Mouse (Mus musculus): ENCODE measurements around the gene Zscan22.
"Not testable (repeated sequence)": the region's sequence is repeated elsewhere in the genome, so short reads cannot be mapped to it uniquely, and the experiment has no call there.

The Zscan22 gene

GRCm38 (mm10) chr7:12897655-12898410, at the start of gene Zscan22:
TSS of gene Zscan22 (plus strand) at chr7:12897815.
- DNase-seq (ENCODE audit: low read depth in 1 of 2, low spot score in 2 of 2), result peak; percentile 69 to 76

- no peak for DNase-seq (ENCODE audit: low read depth in 1 of 2, low spot score in 2 of 2)
Observed at GRCm38 (mm10) chr7:12874301-12874700, 23.3 kb upstream of the Zscan22 start.

- DNase-seq (ENCODE audit: low read depth in 1 of 2, low spot score in 2 of 2), result no peak
Observed at GRCm38 (mm10) chr7:12880036-12880435, 17.6 kb upstream of the Zscan22 start.

- not testable (repeated sequence) for DNase-seq (ENCODE audit: low read depth in 1 of 2, low spot score in 2 of 2)
Observed at GRCm38 (mm10) chr7:12880497-12880896, 17.1 kb upstream of the Zscan22 start.

- DNase-seq (ENCODE audit: low read depth in 1 of 2, low spot score in 2 of 2), result peak; percentile 72 to 78
Observed at GRCm38 (mm10) chr7:12880911-12881660, 16.5 kb upstream of the Zscan22 start, which contains the start of gene Zfp128. TSS of gene Zfp128 (plus strand) at chr7:12881177.

GRCm38 (mm10) chr7:12886563-12887266, 10.9 kb upstream of the Zscan22 start:
- no peak for DNase-seq (ENCODE audit: low read depth in 1 of 2, low spot score in 2 of 2)

- no peak for DNase-seq (ENCODE audit: low read depth in 1 of 2, low spot score in 2 of 2)
Observed at GRCm38 (mm10) chr7:12887585-12887984, 10.0 kb upstream of the Zscan22 start.

- DNase-seq (ENCODE audit: low read depth in 1 of 2, low spot score in 2 of 2), result no peak
Observed at GRCm38 (mm10) chr7:12890928-12891327, 6.7 kb upstream of the Zscan22 start.

- DNase-seq (ENCODE audit: low read depth in 1 of 2, low spot score in 2 of 2), result no peak
Observed at GRCm38 (mm10) chr7:12891334-12891733, 6.3 kb upstream of the Zscan22 start.

- no peak for DNase-seq (ENCODE audit: low read depth in 1 of 2, low spot score in 2 of 2)
Observed at GRCm38 (mm10) chr7:12901517-12901916, 3.9 kb downstream of the Zscan22 start.

GRCm38 (mm10) chr7:12903623-12904022, 6.0 kb downstream of the Zscan22 start:
- no peak for DNase-seq (ENCODE audit: low read depth in 1 of 2, low spot score in 2 of 2)

GRCm38 (mm10) chr7:12905146-12905545, 7.5 kb downstream of the Zscan22 start:
- no peak for DNase-seq (ENCODE audit: low read depth in 1 of 2, low spot score in 2 of 2)

- DNase-seq (ENCODE audit: low read depth in 1 of 2, low spot score in 2 of 2), result peak; percentile 42 to 65
Observed at GRCm38 (mm10) chr7:12909498-12909962, 11.9 kb downstream of the Zscan22 start.

- DNase-seq (ENCODE audit: low read depth in 1 of 2, low spot score in 2 of 2), result no peak
Observed at GRCm38 (mm10) chr7:12910181-12910668, 12.6 kb downstream of the Zscan22 start.

- no peak for DNase-seq (ENCODE audit: low read depth in 1 of 2, low spot score in 2 of 2)
Observed at GRCm38 (mm10) chr7:12913556-12913955, 15.9 kb downstream of the Zscan22 start.

GRCm38 (mm10) chr7:12920495-12920894, 22.9 kb downstream of the Zscan22 start:
- DNase-seq (ENCODE audit: low read depth in 1 of 2, low spot score in 2 of 2), result not testable (repeated sequence)

- DNase-seq (ENCODE audit: low read depth in 1 of 2, low spot score in 2 of 2), result no peak
Observed at GRCm38 (mm10) chr7:12921318-12921704, 23.7 kb downstream of the Zscan22 start.

- DNase-seq (ENCODE audit: low read depth in 1 of 2, low spot score in 2 of 2), result peak; percentile 96 to 98
Observed at GRCm38 (mm10) chr7:12921705-12922465, 24.3 kb downstream of the Zscan22 start, which contains the start of gene Rps5. TSS of gene Rps5 (plus strand) at chr7:12922290.

- no peak for DNase-seq (ENCODE audit: low read depth in 1 of 2, low spot score in 2 of 2)
Observed at GRCm38 (mm10) chr7:12922729-12923128, 25.1 kb downstream of the Zscan22 start.

- DNase-seq (ENCODE audit: low read depth in 1 of 2, low spot score in 2 of 2), result no peak
Observed at GRCm38 (mm10) chr7:12926316-12926715, 28.7 kb downstream of the Zscan22 start.
